Mouse (Mus musculus): ENCODE results near the gene C4b.

The C4b gene

GRCm38 (mm10) chr17:34700671-34701071 is 43.0 kb downstream of the C4b start:
- DNase-seq (ENCODE audit: low spot score in 2 of 2) = peak; percentile 29 to 57

- peak; percentile 74 to 75 for DNase-seq (ENCODE audit: low spot score in 2 of 2)
These were observed 43.9 kb downstream of the C4b start for GRCm38 (mm10) chr17:34699575-34700408.

- DNase-seq (ENCODE audit: low spot score in 2 of 2) = no peak
These were observed 50.8 kb downstream of the C4b start for GRCm38 (mm10) chr17:34692906-34693305.

GRCm38 (mm10) chr17:34690458-34690857 is 53.2 kb downstream of the C4b start:
- DNase-seq (ENCODE audit: low spot score in 2 of 2) = no peak

GRCm38 (mm10) chr17:34688889-34689288 is 54.8 kb downstream of the C4b start:
- DNase-seq (ENCODE audit: low spot score in 2 of 2) = no peak

GRCm38 (mm10) chr17:34685120-34686110 is 58.3 kb downstream of the C4b start:
- DNase-seq (ENCODE audit: low spot score in 2 of 2) = no peak

GRCm38 (mm10) chr17:34684253-34684893 is 59.3 kb downstream of the C4b start:
- DNase-seq (ENCODE audit: low spot score in 2 of 2) = no peak

GRCm38 (mm10) chr17:34683686-34684220 is 59.9 kb downstream of the C4b start:
- DNase-seq (ENCODE audit: low spot score in 2 of 2) = no peak

GRCm38 (mm10) chr17:34683179-34683578 is 60.5 kb downstream of the C4b start:
- no peak for DNase-seq (ENCODE audit: low spot score in 2 of 2)

GRCm38 (mm10) chr17:34681881-34682536 is 61.7 kb downstream of the C4b start:
- no peak for DNase-seq (ENCODE audit: low spot score in 2 of 2)

- DNase-seq (ENCODE audit: low spot score in 2 of 2) = no peak
These were observed 62.5 kb downstream of the C4b start for GRCm38 (mm10) chr17:34681132-34681571.

- no peak for DNase-seq (ENCODE audit: low spot score in 2 of 2)
These were observed 63.1 kb downstream of the C4b start for GRCm38 (mm10) chr17:34680621-34681020.

- no peak for DNase-seq (ENCODE audit: low spot score in 2 of 2)
These were observed 63.5 kb downstream of the C4b start for GRCm38 (mm10) chr17:34680191-34680590.

All from right cerebral cortex, adult 2 months (tissue).